Mouse (Mus musculus) forebrain, embryonic 12.5 days (tissue): ENCODE measurements around the gene Ptprm. TPM values are rescaled to one million over a fixed set of nuclear protein-coding genes. Genes with fewer than 3 reads are reported as not detected.

Experiments used
- ATAC-seq: fragments of 200-750 bp; cut with Nextera tagmentation; 2 replicates; pipeline ENCODE4 v1.8.0; 2017; ENCODE audit warnings: moderate TSS enrichment; ENCODE audit not compliant: low FRiP score
- H3K27ac ChIP-seq: fragments of 300-500 bp; sonication (generic); 2 replicates; pipeline ENCODE4 v1.5.1; 2016; ENCODE audit warnings: mild to moderate bottlenecking
- H3K27me3 ChIP-seq: fragments of 300-500 bp; sonication (generic); 2 replicates; pipeline ENCODE4 v1.6.1; 2016; ENCODE audit warnings: mild to moderate bottlenecking
- H3K36me3 ChIP-seq: fragments of 300-500 bp; sonication (generic); replicated peaks from 2 replicates; pipeline ENCODE4 v1.6.1; 2016; ENCODE audit warnings: mild to moderate bottlenecking
- H3K4me1 ChIP-seq: fragments of 300-500 bp; sonication (generic); 2 replicates; pipeline ENCODE4 v1.6.1; 2016
- H3K4me2 ChIP-seq: fragments of 300-500 bp; sonication (generic); 2 replicates; pipeline ENCODE4 v1.6.1; 2016; ENCODE audit warnings: mild to moderate bottlenecking, moderate library complexity
- H3K4me3 ChIP-seq: fragments of 300-500 bp; sonication (generic); replicated peaks from 2 replicates; pipeline ENCODE4 v1.5.1; 2016; ENCODE audit warnings: mild to moderate bottlenecking
- H3K9ac ChIP-seq: fragments of 300-500 bp; sonication (generic); 2 replicates; pipeline ENCODE4 v1.6.1; 2016; ENCODE audit warnings: mild to moderate bottlenecking
- H3K9me3 ChIP-seq: fragments of 300-500 bp; sonication (generic); 2 replicates; pipeline ENCODE4 v1.6.1; 2016
- whole genome bisulfite sequencing: fragments of 180-500 bp; shearing (Covaris S2); methylation state at CpG from one replicate; pipeline ENCODE4 v1.1.7; 2016; 5-methylcytosine and 5-hydroxymethylcytosine counted together
- polyA plus RNA-seq: library from polyadenylated mRNA; unstranded; fragments of >200 nt; fragmentation: Nextera tagmentation; extraction: Ambion mirVana; gene quantifications from 2 replicates; pipeline ENCODE4 v1.2.1, GENCODE M21; 2016

Gene Ptprm
- polyA plus RNA-seq, 1 experiment from 2014 or later = 8.8 TPM

- no peaks in the 10 kb centered on the region for H3K36me3 ChIP-seq
- 62% methylated on average over 4 of the region's 4 CpGs for WGBS
- H3K27ac ChIP-seq = no peak overlapping the region
- peaks cover 24% of the 10 kb centered on the region for H3K4me1 ChIP-seq
- no peaks in the 10 kb centered on the region for H3K27me3 ChIP-seq
- no peak overlapping the region for H3K4me2 ChIP-seq
- H3K9ac ChIP-seq = no peak overlapping the region
- no peak overlapping the region for H3K4me3 ChIP-seq
- no peaks in the 10 kb centered on the region for H3K9me3 ChIP-seq
- no peak for ATAC-seq
Measured at GRCm38 (mm10) chr17:66783601-66784000, 570.7 kb downstream of the Ptprm start.

- 0 out of 2 replicates have a peak overlapping the region, but pooled peaks have one; percentile 19 for H3K27ac ChIP-seq
- no peak overlapping the region for H3K4me2 ChIP-seq
- H3K36me3 ChIP-seq = no peaks in the 10 kb centered on the region
- no peaks in the 10 kb centered on the region for H3K9me3 ChIP-seq
- H3K27me3 ChIP-seq = no peaks in the 10 kb centered on the region
- WGBS = 53% methylated on average over 10 of the region's 10 CpGs
- no peak overlapping the region for H3K4me3 ChIP-seq
- 0 out of 2 replicates have a peak, but pooled peaks have one; percentile 20 for ATAC-seq
- H3K9ac ChIP-seq = no peak overlapping the region
- H3K4me1 ChIP-seq = peaks cover 24% of the 10 kb centered on the region
Measured at GRCm38 (mm10) chr17:66783075-66783492, 571.2 kb downstream of the Ptprm start.

- no peak overlapping the region for H3K27ac ChIP-seq
- H3K27me3 ChIP-seq = no peaks in the 10 kb centered on the region
- no peak for ATAC-seq
- no peak overlapping the region for H3K9ac ChIP-seq
- no peaks in the 10 kb centered on the region for H3K9me3 ChIP-seq
- no peaks in the 10 kb centered on the region for H3K36me3 ChIP-seq
- no peak overlapping the region for H3K4me2 ChIP-seq
- peaks cover 24% of the 10 kb centered on the region for H3K4me1 ChIP-seq
- 86% methylated on average over 3 of the region's 3 CpGs for WGBS
- H3K4me3 ChIP-seq = no peak overlapping the region
Measured at GRCm38 (mm10) chr17:66781910-66782309, 572.3 kb downstream of the Ptprm start.

- no peaks in the 10 kb centered on the region for H3K36me3 ChIP-seq
- H3K27me3 ChIP-seq = no peaks in the 10 kb centered on the region
- H3K9ac ChIP-seq = no peak overlapping the region
- no peak overlapping the region for H3K4me2 ChIP-seq
- peaks cover 14% of the 10 kb centered on the region for H3K4me1 ChIP-seq
- H3K4me3 ChIP-seq = no peak overlapping the region
- no peaks in the 10 kb centered on the region for H3K9me3 ChIP-seq
- no peak overlapping the region for H3K27ac ChIP-seq
- no peak for ATAC-seq
- 81% methylated on average over 1 of the region's 1 CpGs for WGBS
Measured at GRCm38 (mm10) chr17:66779026-66779425, 575.2 kb downstream of the Ptprm start.

GRCm38 (mm10) chr17:66769365-66770363, 584.6 kb downstream of the Ptprm start:
- no peak overlapping the region for H3K4me2 ChIP-seq
- H3K9me3 ChIP-seq = no peaks in the 10 kb centered on the region
- WGBS = 90% methylated on average over 14 of the region's 14 CpGs
- no peak overlapping the region for H3K27ac ChIP-seq
- H3K4me1 ChIP-seq = peaks cover 13% of the 10 kb centered on the region
- no peak for ATAC-seq
- H3K4me3 ChIP-seq = no peak overlapping the region
- H3K9ac ChIP-seq = no peak overlapping the region
- 0 out of 2 replicates have a peak, but pooled peaks cover 4% of the 10 kb centered on the region for H3K27me3 ChIP-seq
- H3K36me3 ChIP-seq = no peaks in the 10 kb centered on the region

- ATAC-seq = no peak; the same call in 1 of the 2 replicates
- H3K27ac ChIP-seq = no peak overlapping the region
Measured at GRCm38 (mm10) chr17:66768689-66769275, 585.5 kb downstream of the Ptprm start.

GRCm38 (mm10) chr17:66766166-66766565, 588.1 kb downstream of the Ptprm start:
- no peak overlapping the region for H3K4me3 ChIP-seq
- H3K27ac ChIP-seq = no peak overlapping the region
- 0 out of 2 replicates have a peak, but pooled peaks cover 2% of the 10 kb centered on the region for H3K27me3 ChIP-seq
- 93% methylated on average over 6 of the region's 6 CpGs for WGBS
- H3K4me2 ChIP-seq = no peak overlapping the region
- ATAC-seq = no peak
- no peaks in the 10 kb centered on the region for H3K9me3 ChIP-seq
- no peaks in the 10 kb centered on the region for H3K36me3 ChIP-seq
- H3K9ac ChIP-seq = no peak overlapping the region
- H3K4me1 ChIP-seq = peaks cover 23% of the 10 kb centered on the region

More at GRCm38 (mm10) chr17:66768689-66769275, 585.5 kb downstream of the Ptprm start:
- Histone ChIP-seq H3K27me3 (0 out of 2 replicates have a peak, but pooled peaks cover 4% of the 10 kb centered on the region), H3K36me3 (no peaks in the 10 kb centered on the region), H3K4me2 (no peak overlapping the region), H3K9ac (no peak overlapping the region), H3K4me3 (no peak overlapping the region), H3K4me1 (peaks cover 13% of the 10 kb centered on the region), H3K9me3 (no peaks in the 10 kb centered on the region)
- 41% methylated on average over 11 of the region's 11 CpGs for WGBS

- H3K9ac ChIP-seq = no peak overlapping the region
- H3K4me1 ChIP-seq = peaks cover 20% of the 10 kb centered on the region
- H3K36me3 ChIP-seq = no peaks in the 10 kb centered on the region
- H3K4me2 ChIP-seq = no peak overlapping the region
- H3K9me3 ChIP-seq = no peaks in the 10 kb centered on the region
- no peak overlapping the region for H3K27ac ChIP-seq
- no peak for ATAC-seq
- H3K4me3 ChIP-seq = no peak overlapping the region
- peaks cover 5% of the 10 kb centered on the region for H3K27me3 ChIP-seq
- 81% methylated on average over 2 of the region's 2 CpGs for WGBS
Measured at GRCm38 (mm10) chr17:66764435-66764834, 589.8 kb downstream of the Ptprm start.

GRCm38 (mm10) chr17:66762716-66763115, 591.5 kb downstream of the Ptprm start:
- 0 out of 2 replicates have a peak, but pooled peaks have one; percentile 60 for ATAC-seq
- Histone ChIP-seq H3K4me1 (peaks cover 12% of the 10 kb centered on the region), H3K4me3 (no peak overlapping the region), H3K9me3 (no peaks in the 10 kb centered on the region), H3K4me2 (no peak overlapping the region), H3K27ac (no peak overlapping the region), H3K27me3 (peaks cover 9% of the 10 kb centered on the region), H3K36me3 (no peaks in the 10 kb centered on the region), H3K9ac (no peak overlapping the region)
- 89% methylated on average over 10 of the region's 10 CpGs for WGBS

GRCm38 (mm10) chr17:66761326-66762296, 592.6 kb downstream of the Ptprm start:
- no peak overlapping the region for H3K9ac ChIP-seq
- H3K27ac ChIP-seq = no peak overlapping the region
- H3K27me3 ChIP-seq = peaks cover 9% of the 10 kb centered on the region
- H3K4me2 ChIP-seq = peak overlapping the region; percentile 4; the same call in 1 of the 2 replicates
- no peaks in the 10 kb centered on the region for H3K9me3 ChIP-seq
- no peaks in the 10 kb centered on the region for H3K36me3 ChIP-seq
- 51% methylated on average over 26 of the region's 26 CpGs for WGBS
- H3K4me3 ChIP-seq = no peak overlapping the region
- ATAC-seq = no peak
- H3K4me1 ChIP-seq = peaks cover 24% of the 10 kb centered on the region

GRCm38 (mm10) chr17:66757025-66757511, 597.2 kb downstream of the Ptprm start:
- H3K27ac ChIP-seq = peak overlapping the region; percentile 70
- peak; percentile 89 for ATAC-seq
- H3K36me3 ChIP-seq = no peaks in the 10 kb centered on the region
- no peaks in the 10 kb centered on the region for H3K9me3 ChIP-seq
- H3K4me1 ChIP-seq = peaks cover 33% of the 10 kb centered on the region
- WGBS = 17% methylated on average over 10 of the region's 10 CpGs
- H3K4me3 ChIP-seq = no peak overlapping the region; the same call in 1 of the 2 replicates
- H3K4me2 ChIP-seq = peak overlapping the region; percentile 35
- H3K9ac ChIP-seq = no peak overlapping the region
- peaks cover 9% of the 10 kb centered on the region for H3K27me3 ChIP-seq
